Mouse (Mus musculus) stomach, embryonic 15.5 days (tissue): ENCODE measurements around the gene Maoa. TPM values are rescaled to one million over a fixed set of nuclear protein-coding genes. Genes with fewer than 3 reads are reported as not detected.

ENCODE experiments used
- ATAC-seq: fragments of 200-750 bp; cut with Nextera tagmentation; 2 replicates; pipeline ENCODE4 v1.8.0; 2017; ENCODE audit warnings: low read depth, moderate number of reproducible peaks, moderate TSS enrichment; ENCODE audit not compliant: insufficient read depth, low FRiP score
- H3K27ac ChIP-seq: fragments of 300-500 bp; sonication (generic); 2 replicates; pipeline ENCODE4 v1.5.1; 2015; ENCODE audit warnings: mild to moderate bottlenecking, inconsistent platforms
- H3K27me3 ChIP-seq: fragments of 300-500 bp; sonication (generic); replicated peaks from 2 replicates; pipeline ENCODE4 v1.6.1; 2015; ENCODE audit warnings: inconsistent platforms
- H3K36me3 ChIP-seq: fragments of 300-500 bp; sonication (generic); 2 replicates; pipeline ENCODE4 v1.6.1; 2015; ENCODE audit warnings: inconsistent platforms
- H3K4me1 ChIP-seq: fragments of 300-500 bp; sonication (generic); 2 replicates; pipeline ENCODE4 v1.6.1; 2015; ENCODE audit warnings: inconsistent platforms
- H3K4me2 ChIP-seq: fragments of 300-500 bp; sonication (generic); 2 replicates; pipeline ENCODE4 v1.6.1; 2015; ENCODE audit warnings: mild to moderate bottlenecking, inconsistent platforms
- H3K4me3 ChIP-seq: fragments of 300-500 bp; sonication (generic); replicated peaks from 2 replicates; pipeline ENCODE4 v1.5.1; 2015; ENCODE audit warnings: inconsistent platforms
- H3K9ac ChIP-seq: fragments of 300-500 bp; sonication (generic); 2 replicates; pipeline ENCODE4 v1.6.1; 2015; ENCODE audit warnings: inconsistent platforms
- H3K9me3 ChIP-seq: fragments of 300-500 bp; sonication (generic); 2 replicates; pipeline ENCODE4 v1.6.1; 2016; ENCODE audit warnings: inconsistent platforms
- WGBS: fragments of 180-500 bp; shearing (Covaris S2); methylation state at CpG from one replicate; pipeline ENCODE4 v1.1.7; 2015; 5-methylcytosine and 5-hydroxymethylcytosine counted together
- polyA plus RNA-seq: library from polyadenylated mRNA; unstranded; fragments of >200 nt; fragmentation: Nextera tagmentation; extraction: Ambion mirVana; gene quantifications from 2 replicates; pipeline ENCODE4 v1.2.1, GENCODE M21; 2015

Maoa gene
- 16.4 TPM in 2 replicates for polyA plus RNA-seq

DNA sequence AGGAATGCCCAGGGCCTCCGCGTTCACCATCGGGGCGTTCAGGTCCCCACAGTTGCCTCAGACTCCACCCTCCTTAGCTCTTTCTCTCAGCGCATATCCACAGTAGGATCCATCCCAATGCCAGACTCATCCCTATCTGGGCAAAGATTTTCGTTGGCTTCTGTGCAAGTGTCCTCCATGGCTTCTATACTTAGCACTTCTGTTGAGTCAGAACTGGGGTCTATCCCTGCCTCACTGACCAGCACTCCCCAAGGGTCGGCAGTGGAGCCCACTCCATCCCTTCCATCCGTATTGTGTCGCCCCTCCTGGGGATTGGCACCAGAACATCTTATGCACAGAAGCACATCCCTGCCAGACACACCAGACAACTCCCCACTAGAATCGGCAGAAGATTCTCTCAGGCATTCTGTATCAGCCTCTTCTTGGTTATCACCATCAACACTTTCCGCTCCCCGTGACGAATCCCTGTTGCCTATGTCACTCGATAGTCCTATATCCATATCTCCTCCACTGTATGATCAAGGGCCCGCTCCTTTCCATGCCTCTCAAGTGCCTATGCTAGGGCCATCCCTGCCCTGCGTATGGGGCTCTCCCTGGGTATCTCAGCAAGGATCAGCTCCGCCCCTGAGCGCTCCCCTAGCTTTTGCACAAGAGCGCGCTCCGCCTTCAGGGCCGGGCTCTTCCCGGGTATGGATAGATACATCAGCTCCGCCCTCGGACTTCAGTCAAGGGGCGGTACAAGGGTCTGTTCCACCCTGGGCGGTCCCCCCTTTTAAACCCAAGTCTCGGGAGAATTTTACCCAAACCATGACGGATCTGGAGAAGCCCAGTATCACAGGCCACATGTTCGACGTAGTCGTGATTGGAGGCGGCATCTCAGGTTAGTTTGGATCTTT lies at the start of gene Maoa:
Gene Maoa, plus strand, starts transcription at position 665 of the 896 bp plus-strand sequence.
- peak; percentile 90 for ATAC-seq
- Histone ChIP-seq H3K9ac (peak within 1 kb of the TSS; percentile 34; the same call in 1 of the 2 replicates), H3K4me1 (no peaks in the 10 kb centered on the region), H3K36me3 (no peaks in the 10 kb centered on the region), H3K4me3 (peak within 1 kb of the TSS; percentile 54), H3K27ac (peak within 1 kb of the TSS; percentile 81), H3K9me3 (no peaks in the 10 kb centered on the region), H3K4me2 (peak within 1 kb of the TSS; percentile 76), H3K27me3 (no peaks in the 10 kb centered on the region)
- WGBS, result 16% methylated on average over 33 of the region's 33 CpGs

GRCm38 (mm10) chrX:16618225-16619033 lies 1.1 kb upstream of the Maoa start:
- H3K4me3 ChIP-seq, result peak overlapping the region; percentile 54
- peak; percentile 95 for ATAC-seq
- WGBS, result 15% methylated on average over 54 of the region's 60 CpGs
- H3K9ac ChIP-seq, result peak overlapping the region; percentile 25; the same call in 1 of the 2 replicates
- H3K27ac ChIP-seq, result peak overlapping the region; percentile 81
- H3K27me3 ChIP-seq, result no peaks in the 10 kb centered on the region
- H3K4me2 ChIP-seq, result peak overlapping the region; percentile 76
- H3K4me1 ChIP-seq, result no peaks in the 10 kb centered on the region
- H3K9me3 ChIP-seq, result no peaks in the 10 kb centered on the region
- no peaks in the 10 kb centered on the region for H3K36me3 ChIP-seq

DNA sequence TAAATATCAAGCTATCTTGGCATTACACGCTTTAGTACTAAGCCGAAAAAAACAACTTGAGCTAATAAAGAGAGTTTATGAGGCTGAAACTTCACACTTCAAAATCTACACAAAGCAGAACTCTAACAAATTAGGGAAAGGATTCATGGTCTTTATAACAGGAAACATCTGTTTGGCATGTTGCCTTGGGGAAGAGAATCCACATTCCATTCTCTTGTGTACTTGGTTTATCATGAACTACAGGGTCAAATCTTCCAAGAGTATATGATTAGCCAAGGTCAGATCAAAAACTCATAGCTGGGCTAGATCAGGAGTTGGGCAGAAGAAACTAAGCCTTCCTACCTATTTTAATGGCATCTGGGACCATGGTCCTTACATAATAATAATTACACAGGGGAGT lies 37.0 kb downstream of the Maoa start:
- H3K4me3 ChIP-seq, result no peak overlapping the region
- H3K4me1 ChIP-seq, result no peaks in the 10 kb centered on the region

GRCm38 (mm10) chrX:16706094-16706493 lies 86.6 kb downstream of the Maoa start:
- Histone ChIP-seq H3K4me1 (no peaks in the 10 kb centered on the region), H3K9me3 (no peaks in the 10 kb centered on the region), H3K4me2 (no peak overlapping the region), H3K36me3 (no peaks in the 10 kb centered on the region), H3K9ac (no peak overlapping the region), H3K27me3 (no peaks in the 10 kb centered on the region), H3K27ac (no peak overlapping the region), H3K4me3 (no peak overlapping the region)
- ATAC-seq, result no peak
- 87% methylated on average over 1 of the region's 1 CpGs for WGBS

More for the DNA sequence above, 37.0 kb downstream of the Maoa start:
- H3K9ac ChIP-seq, result no peak overlapping the region
- H3K27me3 ChIP-seq, result no peaks in the 10 kb centered on the region
- H3K27ac ChIP-seq, result no peak overlapping the region
- 69% methylated on average over 2 of the region's 2 CpGs for WGBS
- H3K9me3 ChIP-seq, result no peaks in the 10 kb centered on the region
- no peaks in the 10 kb centered on the region for H3K36me3 ChIP-seq
- no peak for ATAC-seq
- H3K4me2 ChIP-seq, result no peak overlapping the region

GRCm38 (mm10) chrX:16714033-16714432 lies 94.5 kb downstream of the Maoa start:
- 54% methylated on average over 1 of the region's 1 CpGs for WGBS
- ATAC-seq, result no peak
- Histone ChIP-seq H3K4me1 (no peaks in the 10 kb centered on the region), H3K36me3 (no peaks in the 10 kb centered on the region), H3K27ac (no peak overlapping the region), H3K27me3 (no peaks in the 10 kb centered on the region), H3K4me3 (no peak overlapping the region), H3K9me3 (no peaks in the 10 kb centered on the region), H3K9ac (no peak overlapping the region), H3K4me2 (no peak overlapping the region)

Other genes starting within 250 kb of the Maoa start
- gene Cypt1, start 96.8 kb upstream of the Maoa start, polyA plus RNA-seq, result not detected in 2 replicates
- gene Maob, start 197.7 kb downstream of the Maoa start, polyA plus RNA-seq, result 38.1 and 42.8 TPM in 2 replicates